Mouse (Mus musculus): ENCODE data around the gene Zfp229.

GRCm38 (mm10) chr17:21702281-21703240 lies 28.0 kb upstream of the Zfp229 start:
- TF ChIP-seq CTCF (IDR thresholded peaks at IDR 0.05; ENCODE audit: insufficient read depth, low read length) (no peak), POLR2A (IDR thresholded peaks at IDR 0.05; ENCODE audit: borderline replicate concordance, extremely low read depth, low read depth, low read length) (no peak)

Measured in lung, adult 2 months (tissue).